ENCODE assay signal across 17 mouse cellular contexts in the genomic region with DNA sequence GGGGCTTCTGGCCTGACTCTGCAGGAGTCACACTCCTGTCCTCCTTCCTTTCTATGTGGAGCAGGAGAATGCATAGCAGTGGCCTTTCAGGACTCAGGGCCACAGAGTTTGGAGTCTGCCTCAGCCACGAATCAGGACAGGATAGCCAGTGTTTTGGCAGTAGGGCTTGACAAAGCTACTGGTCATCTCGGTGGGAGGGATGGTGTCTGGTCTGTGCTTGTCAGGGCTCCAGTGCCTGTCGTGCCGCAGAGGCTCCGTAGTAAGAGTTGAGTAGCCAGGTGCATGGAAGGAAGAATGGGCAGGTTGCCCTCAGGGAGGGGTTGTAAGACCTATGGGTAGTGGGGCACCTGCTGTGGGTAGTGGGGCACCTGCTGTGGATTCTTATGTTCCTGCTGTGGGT.
"Had no signal": no experiment of that assay in that cellular context is flagged by ENCODE, and none has a peak within 500 bp of the region (broad histone marks: within the 10 kb centered on the region; RNA-seq: fewer than 3 reads in every experiment).

No protein-coding gene starts in this region.

- H3K4me2 ChIP-seq: kidney, embryonic 15.5 days; limb, embryonic 12.5 days; limb, embryonic 15.5 days; liver, embryonic 11.5 days; lung, embryonic 14.5 days; midbrain, embryonic 13.5 days had no signal

- H3K4me1 ChIP-seq: kidney, embryonic 15.5 days; limb, embryonic 15.5 days; midbrain, embryonic 13.5 days had no signal

- H3K36me3 ChIP-seq: kidney, embryonic 15.5 days; limb, embryonic 12.5 days; limb, embryonic 15.5 days; midbrain, embryonic 13.5 days had no signal

- H3K4me3 ChIP-seq: kidney, embryonic 15.5 days; limb, embryonic 12.5 days; limb, embryonic 15.5 days; midbrain, embryonic 13.5 days had no signal

- DNase-seq: kidney, postnatal 10 days; kidney, postnatal 36 days; layer of hippocampus, postnatal 36 days; left cerebral cortex, postnatal 4 days; liver, postnatal 0 days; lung, embryonic 14.5 days; right cerebral cortex, postnatal 25 days; thymus, adult 18-20 months; thymus, postnatal 36 days had no signal

- H3K27me3 ChIP-seq: limb, embryonic 15.5 days had no signal

- ATAC-seq: liver, postnatal 0 days; lung, postnatal 0 days; midbrain, embryonic 13.5 days had no signal

- H3K27ac ChIP-seq: kidney, embryonic 15.5 days; limb, embryonic 12.5 days; limb, embryonic 15.5 days; liver, embryonic 14.5 days; macrophage; midbrain, embryonic 13.5 days had no signal

- H3K9ac ChIP-seq: kidney, embryonic 15.5 days; limb, embryonic 12.5 days; limb, embryonic 15.5 days; liver, embryonic 14.5 days; liver, postnatal 0 days; lung, embryonic 14.5 days; midbrain, embryonic 13.5 days had no signal

- H3K9me3 ChIP-seq: kidney, embryonic 15.5 days; limb, embryonic 12.5 days; limb, embryonic 15.5 days; midbrain, embryonic 13.5 days had no signal
